Mouse (Mus musculus) hindbrain, embryonic 16.5 days (tissue): ENCODE measurements around the gene Atg7. TPM values are rescaled to one million over a fixed set of nuclear protein-coding genes. Genes with fewer than 3 reads are reported as not detected.

ENCODE experiments used
- ATAC-seq: fragments of 200-750 bp; cut with Nextera tagmentation; 2 replicates; pipeline ENCODE4 v1.8.0; 2017; ENCODE audit warnings: moderate TSS enrichment, moderate library complexity
- H3K27ac ChIP-seq: fragments of 300-500 bp; sonication (generic); 2 replicates; pipeline ENCODE4 v1.5.1; 2014; ENCODE audit warnings: low read depth, mild to moderate bottlenecking, control low read depth, low read length, moderate library complexity
- H3K27me3 ChIP-seq: fragments of 300-500 bp; sonication (generic); replicated peaks from 2 replicates; pipeline ENCODE4 v1.6.1; 2014; ENCODE audit warnings: low read length; ENCODE audit not compliant: control insufficient read depth, insufficient read depth
- H3K36me3 ChIP-seq: fragments of 300-500 bp; sonication (generic); 2 replicates; pipeline ENCODE4 v1.6.1; 2014; ENCODE audit warnings: mild to moderate bottlenecking, low read length, moderate library complexity, mixed read lengths; ENCODE audit not compliant: control insufficient read depth, insufficient read depth
- H3K4me1 ChIP-seq: fragments of 300-500 bp; sonication (generic); 2 replicates; pipeline ENCODE4 v1.6.1; 2014; ENCODE audit warnings: low read depth, low read length; ENCODE audit not compliant: control insufficient read depth, insufficient read depth
- H3K4me2 ChIP-seq: fragments of 300-500 bp; sonication (generic); 2 replicates; pipeline ENCODE4 v1.6.1; 2014; ENCODE audit warnings: mild to moderate bottlenecking, low read length, control low read depth, moderate library complexity
- H3K4me3 ChIP-seq: fragments of 300-500 bp; sonication (generic); 2 replicates; pipeline ENCODE4 v1.5.1; 2014; ENCODE audit warnings: mild to moderate bottlenecking, low read length, control low read depth, moderate library complexity
- H3K9ac ChIP-seq: fragments of 300-500 bp; sonication (generic); 2 replicates; pipeline ENCODE4 v1.6.1; 2014; ENCODE audit warnings: low read depth, mild to moderate bottlenecking, control low read depth, low read length, moderate library complexity
- H3K9me3 ChIP-seq: fragments of 300-500 bp; sonication (generic); 2 replicates; pipeline ENCODE4 v1.6.1; 2014; ENCODE audit warnings: mild to moderate bottlenecking, low read length, moderate library complexity; ENCODE audit not compliant: control insufficient read depth
- WGBS: fragments of 180-500 bp; shearing (Covaris S2); extraction: QIAGEN DNeasy Blood & Tissue Kit; methylation state at CpG from one replicate; pipeline ENCODE4 v1.1.7; 2014; 5-methylcytosine and 5-hydroxymethylcytosine counted together
- polyA plus RNA-seq: library from polyadenylated mRNA; unstranded; fragments of >200 nt; fragmentation: Nextera tagmentation; extraction: Ambion mirVana; gene quantifications from 2 replicates; pipeline ENCODE4 v1.2.1, GENCODE M21; 2015

Gene Atg7
- polyA plus RNA-seq, 1 experiment from 2014 or later: 18.0 TPM

- Histone ChIP-seq H3K27ac (no peak overlapping the region), H3K4me1 (peaks cover 22% of the 10 kb centered on the region), H3K4me3 (no peak overlapping the region), H3K9me3 (no peaks in the 10 kb centered on the region), H3K4me2 (no peak overlapping the region), H3K36me3 (peaks cover 6% of the 10 kb centered on the region; the same call in 1 of the 2 replicates), H3K27me3 (no peaks in the 10 kb centered on the region), H3K9ac (no peak overlapping the region)
- WGBS: 89% methylated on average over 4 of the region's 4 CpGs
- ATAC-seq: no peak
These were observed 223.7 kb downstream of the Atg7 start for GRCm38 (mm10) chr6:114866619-114867018.

GRCm38 (mm10) chr6:114868656-114869055 lies 225.8 kb downstream of the Atg7 start:
- Histone ChIP-seq H3K9me3 (no peaks in the 10 kb centered on the region), H3K4me2 (no peak overlapping the region), H3K27me3 (no peaks in the 10 kb centered on the region), H3K9ac (no peak overlapping the region), H3K4me1 (peaks cover 33% of the 10 kb centered on the region), H3K4me3 (no peak overlapping the region), H3K36me3 (no peaks in the 10 kb centered on the region), H3K27ac (no peak overlapping the region)
- no peak for ATAC-seq
- 80% methylated on average over 7 of the region's 7 CpGs for WGBS

- H3K4me2 ChIP-seq: no peak overlapping the region
- H3K4me1 ChIP-seq: peaks cover 43% of the 10 kb centered on the region
- peak; percentile 22 for ATAC-seq
- 62% methylated on average over 6 of the region's 6 CpGs for WGBS
- no peaks in the 10 kb centered on the region for H3K27me3 ChIP-seq
- H3K27ac ChIP-seq: peak overlapping the region; percentile 42; the same call in 1 of the 2 replicates
- no peak overlapping the region; the same call in 1 of the 2 replicates for H3K9ac ChIP-seq
- no peak overlapping the region for H3K4me3 ChIP-seq
- no peaks in the 10 kb centered on the region for H3K36me3 ChIP-seq
- no peaks in the 10 kb centered on the region for H3K9me3 ChIP-seq
These were observed 226.7 kb downstream of the Atg7 start for GRCm38 (mm10) chr6:114869501-114870076.

- H3K4me1 ChIP-seq: peaks cover 58% of the 10 kb centered on the region
- WGBS: 87% methylated on average over 14 of the region's 14 CpGs
- no peak overlapping the region for H3K27ac ChIP-seq
- no peak overlapping the region for H3K4me2 ChIP-seq
- H3K27me3 ChIP-seq: no peaks in the 10 kb centered on the region
- no peaks in the 10 kb centered on the region for H3K36me3 ChIP-seq
- no peak overlapping the region for H3K4me3 ChIP-seq
- no peaks in the 10 kb centered on the region for H3K9me3 ChIP-seq
- no peak overlapping the region for H3K9ac ChIP-seq
- no peak for ATAC-seq
These were observed 228.2 kb downstream of the Atg7 start for GRCm38 (mm10) chr6:114871010-114871660.

- H3K36me3 ChIP-seq: no peaks in the 10 kb centered on the region
- WGBS: 61% methylated on average over 3 of the region's 3 CpGs
- H3K4me1 ChIP-seq: peaks cover 75% of the 10 kb centered on the region
- peak overlapping the region; percentile 39 for H3K4me3 ChIP-seq
- ATAC-seq: no peak
- H3K27ac ChIP-seq: peak overlapping the region; percentile 95
- no peaks in the 10 kb centered on the region for H3K9me3 ChIP-seq
- peak overlapping the region; percentile 68 for H3K4me2 ChIP-seq
- H3K9ac ChIP-seq: peak overlapping the region; percentile 68
- no peaks in the 10 kb centered on the region for H3K27me3 ChIP-seq
These were observed 230.9 kb downstream of the Atg7 start for GRCm38 (mm10) chr6:114873808-114874137.

DNA sequence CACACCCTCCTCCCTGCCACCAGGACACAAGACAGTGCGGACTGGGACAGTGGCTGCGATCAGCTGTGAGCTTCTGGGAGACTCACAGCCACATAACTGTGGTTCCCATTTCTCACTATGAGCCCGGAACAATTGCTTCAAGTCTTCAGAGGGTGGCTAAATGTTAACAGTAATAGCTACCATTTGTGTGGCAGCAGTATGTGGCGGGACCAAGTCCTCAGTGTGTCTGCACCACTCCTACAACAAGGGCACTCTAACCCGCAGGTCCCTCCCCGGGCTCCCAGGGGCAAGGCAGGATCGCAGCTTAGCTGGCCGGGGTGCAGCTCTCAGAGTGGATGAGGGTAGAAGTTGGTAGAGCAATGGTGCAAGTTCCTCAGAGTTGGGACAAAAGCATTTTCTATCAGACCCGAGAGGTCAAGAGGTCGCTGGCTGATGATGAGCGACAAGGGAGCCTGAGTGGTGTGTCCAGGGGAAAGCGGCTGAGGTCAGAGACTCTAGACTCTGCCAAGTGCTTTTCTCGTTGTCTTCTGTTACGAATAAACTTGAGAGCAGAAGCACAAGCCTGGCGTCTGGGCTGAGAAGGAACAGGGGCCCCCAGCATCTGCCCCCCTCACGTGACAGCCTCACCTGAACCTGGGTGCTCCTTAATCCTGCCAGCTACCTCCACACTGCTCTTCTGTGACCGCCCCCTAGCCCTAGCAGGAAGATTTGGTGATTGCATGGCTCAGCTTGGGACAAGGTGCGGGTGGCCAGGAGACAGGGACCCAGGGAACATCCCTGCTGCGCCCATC lies 231.4 kb downstream of the Atg7 start:
- H3K4me3 ChIP-seq: peak overlapping the region; percentile 39
- no peaks in the 10 kb centered on the region for H3K9me3 ChIP-seq
- 8% methylated on average over 19 of the region's 19 CpGs for WGBS
- peak; percentile 55 for ATAC-seq
- peak overlapping the region; percentile 68 for H3K4me2 ChIP-seq
- H3K36me3 ChIP-seq: no peaks in the 10 kb centered on the region
- H3K4me1 ChIP-seq: peaks cover 74% of the 10 kb centered on the region
- H3K9ac ChIP-seq: peak overlapping the region; percentile 68
- H3K27me3 ChIP-seq: no peaks in the 10 kb centered on the region
- peak overlapping the region; percentile 95 for H3K27ac ChIP-seq

GRCm38 (mm10) chr6:114875018-114875558 lies 232.2 kb downstream of the Atg7 start:
- peak overlapping the region; percentile 39 for H3K4me3 ChIP-seq
- H3K9me3 ChIP-seq: no peaks in the 10 kb centered on the region
- H3K36me3 ChIP-seq: no peaks in the 10 kb centered on the region
- H3K27ac ChIP-seq: peak overlapping the region; percentile 95
- H3K9ac ChIP-seq: peak overlapping the region; percentile 68
- peaks cover 72% of the 10 kb centered on the region for H3K4me1 ChIP-seq
- peak; percentile 87 for ATAC-seq
- 2% methylated on average over 18 of the region's 18 CpGs for WGBS
- H3K4me2 ChIP-seq: peak overlapping the region; percentile 68
- H3K27me3 ChIP-seq: no peaks in the 10 kb centered on the region

DNA sequence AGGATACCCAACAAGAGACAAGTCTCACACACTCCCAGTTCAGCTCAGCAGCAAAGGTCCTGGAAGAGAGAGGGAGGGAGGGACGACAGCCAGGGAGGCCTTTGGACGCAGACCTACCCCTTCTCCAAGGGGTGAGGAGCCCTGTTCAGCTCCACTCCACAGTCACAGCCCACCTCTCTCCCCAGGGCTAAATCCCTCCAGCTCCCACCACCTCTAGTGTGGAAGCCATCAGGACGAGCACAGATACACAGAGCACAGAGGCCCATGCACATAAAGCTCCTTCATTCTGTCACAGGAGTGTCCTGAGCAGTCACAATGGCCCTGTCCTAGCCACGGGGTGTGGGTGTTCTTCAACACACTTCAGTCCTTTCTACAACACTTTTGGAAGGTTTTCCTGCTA lies 233.1 kb downstream of the Atg7 start:
- no peaks in the 10 kb centered on the region for H3K36me3 ChIP-seq
- no peak overlapping the region for H3K4me2 ChIP-seq
- no peak overlapping the region for H3K9ac ChIP-seq
- 13% methylated on average over 4 of the region's 4 CpGs for WGBS
- H3K27ac ChIP-seq: peak overlapping the region; percentile 95
- H3K27me3 ChIP-seq: no peaks in the 10 kb centered on the region
- H3K4me3 ChIP-seq: no peak overlapping the region
- H3K9me3 ChIP-seq: no peaks in the 10 kb centered on the region
- H3K4me1 ChIP-seq: peaks cover 75% of the 10 kb centered on the region
- no peak for ATAC-seq

DNA sequence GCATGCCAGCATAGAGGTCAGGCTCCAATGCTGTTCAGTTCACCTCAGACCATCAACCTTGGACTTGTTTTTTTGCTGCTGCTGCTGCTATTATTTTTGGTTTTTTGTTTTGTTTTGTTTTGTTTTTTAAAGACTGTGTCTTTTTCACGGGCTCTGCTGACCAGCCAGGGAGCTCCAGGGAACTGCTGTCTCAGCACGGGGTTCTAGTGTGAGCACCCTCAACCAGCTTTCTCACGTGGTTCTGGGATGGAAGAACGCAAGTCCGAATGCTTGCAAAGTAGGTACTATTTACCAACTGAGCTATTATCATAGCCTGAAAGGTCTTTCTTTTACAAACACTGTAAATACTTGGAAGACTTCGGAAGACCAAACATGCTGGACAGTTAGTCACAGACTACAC lies 233.6 kb downstream of the Atg7 start:
- H3K27ac ChIP-seq: peak overlapping the region; percentile 61
- H3K4me2 ChIP-seq: no peak overlapping the region
- no peaks in the 10 kb centered on the region for H3K9me3 ChIP-seq
- H3K9ac ChIP-seq: no peak overlapping the region
- no peaks in the 10 kb centered on the region for H3K27me3 ChIP-seq
- 61% methylated on average over 6 of the region's 6 CpGs for WGBS
- H3K4me3 ChIP-seq: no peak overlapping the region
- peaks cover 79% of the 10 kb centered on the region for H3K4me1 ChIP-seq
- ATAC-seq: no peak
- H3K36me3 ChIP-seq: no peaks in the 10 kb centered on the region
